Mouse (Mus musculus) ovary, postnatal 14 days (tissue): ENCODE measurements around the gene Olfr1253.

Source experiments
- DNase-seq: peaks from one replicate; pipeline ENCODE4 v3.0.0; 2022; ENCODE audit warnings: low spot score

The Olfr1253 gene

GRCm38 (mm10) chr2:89756990-89757389 is at the start of gene Olfr1253:
Gene Olfr1253, minus strand, starts transcription at chr2:89757090.
- no peak for DNase-seq

- DNase-seq, result no peak
Observed at GRCm38 (mm10) chr2:89799583-89799982, 42.7 kb upstream of the Olfr1253 start.

- DNase-seq, result no peak
Observed at GRCm38 (mm10) chr2:89793519-89793918, 36.6 kb upstream of the Olfr1253 start, which contains the start of gene Olfr1254. Gene Olfr1254, minus strand, starts transcription at chr2:89793619.

- no peak for DNase-seq
Observed at GRCm38 (mm10) chr2:89724912-89725311, 32.0 kb downstream of the Olfr1253 start, which contains the start of gene Olfr1252. Gene Olfr1252, minus strand, starts transcription at chr2:89725012.
